Mouse (Mus musculus): ENCODE data around the gene Crxos. TPM values are rescaled to one million over a fixed set of nuclear protein-coding genes. Genes with fewer than 3 reads are reported as not detected.

Crxos gene
- polyA plus RNA-seq (2014; fragmentation: Nextera tagmentation; extraction: Ambion mirVana) = 0.41 TPM in 1 of 2 replicates, not detected in the other

DNA sequence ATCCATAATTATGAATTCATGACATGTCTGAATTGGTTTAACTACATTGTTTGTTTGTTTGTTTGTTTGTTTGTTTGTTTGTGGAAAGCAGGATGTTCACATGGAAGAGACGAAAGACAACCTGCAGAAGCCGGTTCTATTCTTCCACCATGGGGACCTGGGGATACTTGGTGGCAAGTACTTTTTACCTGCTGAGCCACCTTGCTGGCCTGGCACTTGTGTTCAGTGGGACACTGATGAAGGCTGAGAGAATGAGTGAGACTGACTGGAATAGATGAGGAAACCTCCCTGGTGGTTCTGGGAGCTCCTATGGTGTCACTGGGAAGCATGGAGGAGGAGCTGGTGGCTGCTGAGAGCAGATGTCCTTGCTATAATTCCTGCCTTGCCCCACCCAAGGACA, at the start of gene Crxos:
Gene Crxos (plus strand): TSS at position 301 of the 400 bp plus-strand sequence.
- H3K9ac ChIP-seq = no peak within 1 kb of the TSS

DNA sequence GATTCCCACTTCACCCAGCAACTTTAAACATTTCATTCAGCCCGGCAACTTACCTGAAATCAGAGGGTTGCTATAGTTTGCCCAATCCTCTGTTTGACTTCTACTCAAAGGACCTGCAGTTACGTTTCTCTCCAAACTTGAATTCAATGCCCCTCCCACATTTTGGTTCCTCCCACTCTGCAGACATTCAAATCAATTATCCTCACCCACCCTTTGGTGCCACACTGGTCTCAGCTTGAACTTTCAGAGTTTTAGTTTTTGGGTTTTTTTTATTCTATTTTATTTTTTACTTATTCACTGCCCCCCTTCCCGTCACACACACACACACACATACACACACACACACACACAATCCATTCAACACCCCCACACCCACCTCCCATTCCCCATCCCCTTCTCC, 42.8 kb upstream of the Crxos start, which contains the start of gene Obox6:
Gene Obox6 (minus strand): TSS at position 101 of the 400 bp plus-strand sequence.
- WGBS = 85% methylated on average over 3 of the region's 3 CpGs
- Histone ChIP-seq H3K27ac (no peak within 1 kb of the TSS), H3K4me3 (replicated peaks; ENCODE audit: low read length) (no peak within 1 kb of the TSS), H3K9me3 (ENCODE audit: control insufficient read depth, low read length) (peaks cover 21% of the 10 kb centered on the region), H3K4me1 (replicated peaks; ENCODE audit: control insufficient read depth, insufficient read depth, low read length) (no peaks in the 10 kb centered on the region), H3K4me2 (replicated peaks) (no peak within 1 kb of the TSS), H3K9ac (no peak within 1 kb of the TSS), H3K27me3 (ENCODE audit: control insufficient read depth, insufficient read depth, low read length) (no peaks in the 10 kb centered on the region), H3K36me3 (replicated peaks; ENCODE audit: control insufficient read depth, insufficient read depth) (no peaks in the 10 kb centered on the region)
- ATAC-seq (ENCODE audit: low FRiP score) (no peak), DNase-seq (ENCODE audit: low spot score) (no peak)

More for the DNA sequence above, at the start of gene Crxos:
- H3K27ac ChIP-seq = no peak within 1 kb of the TSS
- H3K4me3 ChIP-seq (replicated peaks; ENCODE audit: low read length) = no peak within 1 kb of the TSS
- H3K9me3 ChIP-seq (ENCODE audit: control insufficient read depth, low read length) = no peaks in the 10 kb centered on the region
- no peaks in the 10 kb centered on the region for H3K27me3 ChIP-seq (ENCODE audit: control insufficient read depth, insufficient read depth, low read length)
- no peak within 1 kb of the TSS for H3K4me2 ChIP-seq (replicated peaks)
- 94% methylated on average over 2 of the region's 2 CpGs for WGBS
- H3K4me1 ChIP-seq (replicated peaks; ENCODE audit: control insufficient read depth, insufficient read depth, low read length) = no peaks in the 10 kb centered on the region
- DNase-seq (ENCODE audit: low spot score) (no peak), ATAC-seq (ENCODE audit: low FRiP score) (no peak)
- H3K36me3 ChIP-seq (replicated peaks; ENCODE audit: control insufficient read depth, insufficient read depth) = no peaks in the 10 kb centered on the region

DNA sequence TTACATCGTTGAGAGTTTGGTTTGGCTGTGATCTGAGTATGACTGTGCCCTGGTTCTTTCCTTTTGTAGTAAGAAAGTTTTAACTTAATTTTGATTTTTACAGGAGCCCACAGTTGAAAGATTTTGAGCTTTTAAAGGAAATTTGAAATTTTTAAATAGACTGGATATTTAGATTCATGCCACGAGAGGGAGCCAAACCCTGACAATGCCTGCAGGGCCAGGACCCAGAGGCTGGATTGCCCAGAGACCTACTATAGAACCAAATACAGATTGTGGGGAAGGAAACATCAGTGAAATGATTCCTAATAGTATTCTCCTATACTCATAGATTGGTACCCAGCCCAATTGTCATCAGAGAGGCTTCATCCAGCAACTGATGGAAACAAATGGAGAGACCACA, 22.8 kb upstream of the Crxos start:
- Histone ChIP-seq H3K9me3 (ENCODE audit: control insufficient read depth, low read length) (no peaks in the 10 kb centered on the region), H3K27ac (no peak overlapping the region), H3K36me3 (replicated peaks; ENCODE audit: control insufficient read depth, insufficient read depth) (no peaks in the 10 kb centered on the region), H3K9ac (no peak overlapping the region), H3K4me2 (replicated peaks) (no peak overlapping the region), H3K4me3 (replicated peaks; ENCODE audit: low read length) (no peak overlapping the region), H3K4me1 (replicated peaks; ENCODE audit: control insufficient read depth, insufficient read depth, low read length) (no peaks in the 10 kb centered on the region), H3K27me3 (ENCODE audit: control insufficient read depth, insufficient read depth, low read length) (no peaks in the 10 kb centered on the region)
- ATAC-seq (ENCODE audit: low FRiP score) (no peak), DNase-seq (ENCODE audit: low spot score) (no peak)
- 45% methylated on average over 2 of the region's 2 CpGs for WGBS

DNA sequence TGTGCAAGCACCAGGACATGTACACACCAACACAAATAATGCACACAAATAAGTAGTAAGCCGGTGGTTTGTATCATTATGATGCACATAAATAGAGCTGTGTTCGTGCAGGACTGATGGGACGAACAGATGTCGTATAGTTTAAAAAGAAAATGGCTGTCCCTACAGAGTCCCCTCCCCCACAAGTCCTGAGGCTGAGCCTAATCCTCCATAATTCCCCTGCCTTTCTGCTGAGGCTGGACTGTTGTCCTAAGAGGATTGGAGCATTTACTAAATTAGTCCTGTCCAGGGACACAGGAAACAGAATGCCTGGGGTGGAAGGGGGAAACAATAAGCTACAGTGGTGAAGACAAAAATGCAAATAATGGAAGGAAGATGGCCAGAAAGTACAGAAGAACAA, 18.3 kb upstream of the Crxos start:
- Histone ChIP-seq H3K27ac (no peak overlapping the region), H3K36me3 (replicated peaks; ENCODE audit: control insufficient read depth, insufficient read depth) (no peaks in the 10 kb centered on the region), H3K4me2 (replicated peaks) (no peak overlapping the region), H3K4me1 (replicated peaks; ENCODE audit: control insufficient read depth, insufficient read depth, low read length) (no peaks in the 10 kb centered on the region), H3K4me3 (replicated peaks; ENCODE audit: low read length) (no peak overlapping the region), H3K9me3 (ENCODE audit: control insufficient read depth, low read length) (no peaks in the 10 kb centered on the region), H3K27me3 (ENCODE audit: control insufficient read depth, insufficient read depth, low read length) (no peaks in the 10 kb centered on the region), H3K9ac (no peak overlapping the region)
- no peak for ATAC-seq (ENCODE audit: low FRiP score)
- WGBS = 71% methylated on average over 4 of the region's 4 CpGs
- DNase-seq (ENCODE audit: low spot score) = no peak

DNA sequence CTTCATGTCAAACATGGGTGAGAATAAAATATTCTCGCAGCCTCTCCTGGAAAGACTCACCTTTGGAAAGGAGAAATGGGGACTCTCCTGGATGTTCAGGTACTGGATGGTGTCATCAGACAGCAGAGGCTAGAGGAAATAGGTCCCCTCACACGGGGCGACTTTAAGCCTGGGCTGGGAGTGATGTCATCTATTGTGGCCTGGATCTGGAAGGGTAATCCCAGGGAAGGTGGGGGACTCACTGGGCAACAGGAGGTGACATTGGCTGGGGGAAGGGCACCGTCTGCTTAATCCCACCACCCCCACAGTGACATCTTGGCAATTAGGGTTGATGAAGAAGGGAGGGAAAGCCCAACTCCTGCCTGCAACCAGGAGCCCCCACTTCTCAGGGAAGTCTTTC, 2.7 kb upstream of the Crxos start, which contains the start of gene Crx:
Gene Crx (minus strand): TSS at position 213 of the 400 bp plus-strand sequence.
- WGBS = 42% methylated on average over 4 of the region's 4 CpGs
- H3K9ac ChIP-seq = no peak within 1 kb of the TSS
- no peaks in the 10 kb centered on the region for H3K27me3 ChIP-seq (ENCODE audit: control insufficient read depth, insufficient read depth, low read length)
- H3K4me1 ChIP-seq (replicated peaks; ENCODE audit: control insufficient read depth, insufficient read depth, low read length) = no peaks in the 10 kb centered on the region
- DNase-seq (ENCODE audit: low spot score) (no peak), ATAC-seq (ENCODE audit: low FRiP score) (no peak)
- no peaks in the 10 kb centered on the region for H3K9me3 ChIP-seq (ENCODE audit: control insufficient read depth, low read length)
- H3K4me2 ChIP-seq (replicated peaks) = no peak within 1 kb of the TSS
- no peaks in the 10 kb centered on the region for H3K36me3 ChIP-seq (replicated peaks; ENCODE audit: control insufficient read depth, insufficient read depth)
- no peak within 1 kb of the TSS for H3K4me3 ChIP-seq (replicated peaks; ENCODE audit: low read length)
- no peak within 1 kb of the TSS for H3K27ac ChIP-seq

DNA sequence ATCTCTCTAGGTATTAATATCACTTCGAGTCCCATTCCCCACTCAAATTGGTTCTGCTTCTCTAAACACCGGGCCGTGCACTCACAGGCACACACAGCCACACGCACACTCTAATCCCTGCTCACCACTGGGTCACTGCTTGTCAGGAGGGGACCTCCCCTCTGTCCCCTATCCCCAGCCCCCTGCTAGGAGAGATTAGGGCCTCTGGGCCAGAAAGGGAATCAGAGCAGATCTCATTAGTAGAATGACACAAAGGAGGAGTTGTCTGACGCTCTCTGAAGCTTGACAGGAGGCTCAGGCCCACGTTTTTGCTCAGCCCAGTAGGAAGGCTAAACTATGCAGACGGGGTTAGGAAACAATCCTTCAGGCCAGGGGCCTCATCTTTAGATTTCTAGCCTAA, 1.0 kb upstream of the Crxos start:
- H3K9me3 ChIP-seq (ENCODE audit: control insufficient read depth, low read length) = no peaks in the 10 kb centered on the region
- no peak overlapping the region for H3K4me2 ChIP-seq (replicated peaks)
- WGBS = 8% methylated on average over 7 of the region's 7 CpGs
- no peak overlapping the region for H3K27ac ChIP-seq
- no peak for ATAC-seq (ENCODE audit: low FRiP score)
- H3K4me1 ChIP-seq (replicated peaks; ENCODE audit: control insufficient read depth, insufficient read depth, low read length) = no peaks in the 10 kb centered on the region
- H3K27me3 ChIP-seq (ENCODE audit: control insufficient read depth, insufficient read depth, low read length) = no peaks in the 10 kb centered on the region
- no peak for DNase-seq (ENCODE audit: low spot score)
- no peak overlapping the region for H3K9ac ChIP-seq
- H3K36me3 ChIP-seq (replicated peaks; ENCODE audit: control insufficient read depth, insufficient read depth) = no peaks in the 10 kb centered on the region
- H3K4me3 ChIP-seq (replicated peaks; ENCODE audit: low read length) = no peak overlapping the region

DNA sequence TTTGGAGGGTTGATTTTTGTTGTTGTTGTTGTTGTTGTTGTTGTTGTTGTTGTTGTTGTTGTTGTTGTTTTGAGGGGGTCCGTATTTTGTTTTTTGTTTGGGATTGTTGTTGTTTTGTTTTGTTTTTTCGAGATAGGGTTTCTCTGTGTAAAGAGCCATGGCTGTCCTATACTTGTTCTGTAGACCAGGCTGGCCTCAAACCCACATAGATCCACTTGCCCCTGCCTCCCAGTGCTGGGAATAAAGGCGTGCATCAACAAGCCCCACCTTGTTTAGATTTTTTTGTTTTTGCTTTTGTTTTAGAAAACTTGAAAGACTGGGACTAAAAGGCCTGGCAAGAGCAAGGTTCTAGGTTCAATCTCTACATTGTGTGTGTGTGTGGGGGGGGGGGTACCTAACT, 586 bp upstream of the Crxos start:
- no peak for ATAC-seq (ENCODE audit: low FRiP score)
- H3K36me3 ChIP-seq (replicated peaks; ENCODE audit: control insufficient read depth, insufficient read depth) = no peaks in the 10 kb centered on the region

DNA sequence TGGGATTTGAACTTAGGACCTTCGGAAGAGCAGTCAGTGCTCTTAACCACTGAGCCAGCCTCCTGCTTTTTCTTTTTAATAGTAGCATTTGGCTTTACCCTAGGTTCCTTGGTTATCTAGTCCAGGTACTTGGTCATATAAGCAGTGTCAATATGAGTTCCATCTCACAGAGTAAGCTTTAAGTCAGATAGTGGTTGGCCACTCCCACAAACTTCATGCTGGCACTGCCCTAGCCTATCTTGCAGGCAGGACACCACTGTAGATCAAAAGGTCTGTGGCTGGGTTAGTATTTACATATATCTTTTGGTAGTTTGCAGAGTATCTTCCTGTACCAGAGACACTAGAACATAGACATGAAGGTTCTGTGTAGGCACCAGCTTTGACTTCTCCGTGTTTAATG, 1.7 kb downstream of the Crxos start:
- Histone ChIP-seq H3K27me3 (ENCODE audit: control insufficient read depth, insufficient read depth, low read length) (no peaks in the 10 kb centered on the region), H3K27ac (no peak overlapping the region), H3K4me2 (replicated peaks) (no peak overlapping the region), H3K4me1 (replicated peaks; ENCODE audit: control insufficient read depth, insufficient read depth, low read length) (no peaks in the 10 kb centered on the region), H3K4me3 (replicated peaks; ENCODE audit: low read length) (no peak overlapping the region), H3K9me3 (ENCODE audit: control insufficient read depth, low read length) (no peaks in the 10 kb centered on the region), H3K9ac (no peak overlapping the region), H3K36me3 (replicated peaks; ENCODE audit: control insufficient read depth, insufficient read depth) (no peaks in the 10 kb centered on the region)
- ATAC-seq (ENCODE audit: low FRiP score) = no peak
- no peak for DNase-seq (ENCODE audit: low spot score)
- 93% methylated on average over 2 of the region's 2 CpGs for WGBS

More for the DNA sequence above, 586 bp upstream of the Crxos start:
- H3K4me1 ChIP-seq (replicated peaks; ENCODE audit: control insufficient read depth, insufficient read depth, low read length) = no peaks in the 10 kb centered on the region
- no peak overlapping the region for H3K9ac ChIP-seq
- 63% methylated on average over 3 of the region's 3 CpGs for WGBS
- H3K4me2 ChIP-seq (replicated peaks) = no peak overlapping the region
- no peak overlapping the region for H3K27ac ChIP-seq
- H3K4me3 ChIP-seq (replicated peaks; ENCODE audit: low read length) = no peak overlapping the region
- no peaks in the 10 kb centered on the region for H3K27me3 ChIP-seq (ENCODE audit: control insufficient read depth, insufficient read depth, low read length)
- DNase-seq (ENCODE audit: low spot score) = no peak
- no peaks in the 10 kb centered on the region for H3K9me3 ChIP-seq (ENCODE audit: control insufficient read depth, low read length)

DNA sequence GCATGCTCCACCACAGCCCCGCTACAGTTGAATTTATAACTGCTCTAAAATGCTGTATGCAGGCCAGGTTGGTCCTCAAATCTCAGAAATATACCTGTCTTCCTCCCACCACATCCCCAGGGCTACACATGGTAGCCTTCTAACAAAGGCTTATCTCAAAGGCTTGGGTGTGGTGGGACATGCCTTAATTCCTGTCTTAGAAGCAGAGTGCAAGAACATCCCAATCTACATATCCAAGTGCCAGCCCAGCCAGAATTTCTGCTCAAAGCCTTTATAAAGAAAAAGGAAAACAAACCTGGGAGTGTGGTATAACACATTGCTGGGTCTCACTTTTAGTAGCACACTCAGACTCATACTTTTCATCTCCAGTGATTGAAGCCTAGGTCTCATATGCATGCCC, 11.8 kb downstream of the Crxos start:
- WGBS = 83% methylated on average over 1 of the region's 1 CpGs

More for the DNA sequence above, 11.8 kb downstream of the Crxos start:
- Histone ChIP-seq H3K27ac (no peak overlapping the region), H3K27me3 (ENCODE audit: control insufficient read depth, insufficient read depth, low read length) (no peaks in the 10 kb centered on the region), H3K9me3 (ENCODE audit: control insufficient read depth, low read length) (no peaks in the 10 kb centered on the region), H3K4me3 (replicated peaks; ENCODE audit: low read length) (no peak overlapping the region), H3K4me1 (replicated peaks; ENCODE audit: control insufficient read depth, insufficient read depth, low read length) (no peaks in the 10 kb centered on the region), H3K4me2 (replicated peaks) (no peak overlapping the region), H3K36me3 (replicated peaks; ENCODE audit: control insufficient read depth, insufficient read depth) (no peaks in the 10 kb centered on the region), H3K9ac (no peak overlapping the region)
- DNase-seq (ENCODE audit: low spot score) = no peak
- ATAC-seq (ENCODE audit: low FRiP score) = no peak
